Mouse (Mus musculus): ENCODE results near the gene Zfp36l1. TPM values are rescaled to one million over a fixed set of nuclear protein-coding genes. Genes with fewer than 3 reads are reported as not detected.
A peak's percentile ranks its signal among the peaks of the same experiment; 100 is the strongest.

Gene Zfp36l1
- polyA plus RNA-seq, 1 experiment from 2014 or later: 53.1 TPM

GRCm38 (mm10) chr12:80127191-80127762 lies 14.5 kb upstream of the Zfp36l1 start:
- H3K27me3 ChIP-seq: no peaks in the 10 kb centered on the region
- no peak overlapping the region for H3K27ac ChIP-seq
- H3K4me2 ChIP-seq: no peak overlapping the region
- ATAC-seq (ENCODE audit: low FRiP score): no peak
- 80% methylated on average over 5 of the region's 5 CpGs for WGBS
- H3K4me1 ChIP-seq (replicated peaks): peaks cover 56% of the 10 kb centered on the region
- H3K36me3 ChIP-seq: peaks cover 3% of the 10 kb centered on the region; the same call in 1 of the 2 replicates
- no peaks in the 10 kb centered on the region for H3K9me3 ChIP-seq
- no peak overlapping the region for H3K4me3 ChIP-seq
- H3K9ac ChIP-seq: no peak overlapping the region

GRCm38 (mm10) chr12:80125316-80125715 lies 12.5 kb upstream of the Zfp36l1 start:
- Histone ChIP-seq H3K27me3 (no peaks in the 10 kb centered on the region), H3K27ac (no peak overlapping the region), H3K4me1 (replicated peaks) (peaks cover 37% of the 10 kb centered on the region), H3K36me3 (peaks cover 10% of the 10 kb centered on the region), H3K9ac (no peak overlapping the region), H3K9me3 (no peaks in the 10 kb centered on the region), H3K4me3 (no peak overlapping the region), H3K4me2 (no peak overlapping the region)
- ATAC-seq (ENCODE audit: low FRiP score): no peak
- 87% methylated on average over 5 of the region's 5 CpGs for whole genome bisulfite sequencing

- Histone ChIP-seq H3K36me3 (peaks cover 10% of the 10 kb centered on the region), H3K4me2 (no peak overlapping the region), H3K9me3 (no peaks in the 10 kb centered on the region), H3K4me3 (no peak overlapping the region), H3K27ac (no peak overlapping the region), H3K9ac (no peak overlapping the region), H3K27me3 (no peaks in the 10 kb centered on the region), H3K4me1 (replicated peaks) (peaks cover 31% of the 10 kb centered on the region)
- 90% methylated on average over 3 of the region's 3 CpGs for WGBS
- no peak for ATAC-seq (ENCODE audit: low FRiP score)
Observed at GRCm38 (mm10) chr12:80124756-80125155, 11.9 kb upstream of the Zfp36l1 start.

- no peak overlapping the region for H3K4me2 ChIP-seq
- ATAC-seq (ENCODE audit: low FRiP score): no peak
- no peak overlapping the region for H3K4me3 ChIP-seq
- peaks cover 26% of the 10 kb centered on the region for H3K4me1 ChIP-seq (replicated peaks)
- no peak overlapping the region for H3K27ac ChIP-seq
- peaks cover 10% of the 10 kb centered on the region for H3K36me3 ChIP-seq
- no peaks in the 10 kb centered on the region for H3K9me3 ChIP-seq
- no peaks in the 10 kb centered on the region for H3K27me3 ChIP-seq
- 69% methylated on average over 3 of the region's 3 CpGs for WGBS
- H3K9ac ChIP-seq: no peak overlapping the region
Observed at GRCm38 (mm10) chr12:80124211-80124610, 11.4 kb upstream of the Zfp36l1 start.

GRCm38 (mm10) chr12:80123227-80123803 lies 10.5 kb upstream of the Zfp36l1 start:
- no peak overlapping the region for H3K9ac ChIP-seq
- peak overlapping the region; percentile 55; the same call in 1 of the 2 replicates for H3K27ac ChIP-seq
- ATAC-seq (ENCODE audit: low FRiP score): no peak

GRCm38 (mm10) chr12:80121438-80121837 lies 8.6 kb upstream of the Zfp36l1 start:
- ATAC-seq (ENCODE audit: low FRiP score): no peak
- Histone ChIP-seq H3K9me3 (no peaks in the 10 kb centered on the region), H3K36me3 (peaks cover 10% of the 10 kb centered on the region), H3K9ac (no peak overlapping the region), H3K27ac (no peak overlapping the region), H3K27me3 (no peaks in the 10 kb centered on the region), H3K4me2 (no peak overlapping the region), H3K4me1 (replicated peaks) (peaks cover 27% of the 10 kb centered on the region), H3K4me3 (no peak overlapping the region)
- 88% methylated on average over 1 of the region's 1 CpGs for WGBS

More at GRCm38 (mm10) chr12:80123227-80123803, 10.5 kb upstream of the Zfp36l1 start:
- Histone ChIP-seq H3K4me2 (no peak overlapping the region), H3K36me3 (peaks cover 10% of the 10 kb centered on the region), H3K9me3 (no peaks in the 10 kb centered on the region), H3K4me3 (no peak overlapping the region), H3K4me1 (replicated peaks) (peaks cover 22% of the 10 kb centered on the region), H3K27me3 (no peaks in the 10 kb centered on the region)
- 62% methylated on average over 4 of the region's 4 CpGs for WGBS

GRCm38 (mm10) chr12:80118588-80118987 lies 5.8 kb upstream of the Zfp36l1 start:
- no peak for ATAC-seq (ENCODE audit: low FRiP score)
- 97% methylated on average over 1 of the region's 1 CpGs for WGBS
- peaks cover 35% of the 10 kb centered on the region for H3K4me1 ChIP-seq (replicated peaks)

GRCm38 (mm10) chr12:80116206-80117112 lies 3.6 kb upstream of the Zfp36l1 start:
- H3K9ac ChIP-seq: peak overlapping the region; percentile 87
- WGBS: 30% methylated on average over 18 of the region's 18 CpGs
- peaks cover 27% of the 10 kb centered on the region for H3K27me3 ChIP-seq
- H3K9me3 ChIP-seq: no peaks in the 10 kb centered on the region
- no peak for ATAC-seq (ENCODE audit: low FRiP score)
- H3K4me3 ChIP-seq: peak overlapping the region; percentile 64
- H3K36me3 ChIP-seq: peaks cover 7% of the 10 kb centered on the region
- H3K27ac ChIP-seq: peak overlapping the region; percentile 94
- peak overlapping the region; percentile 94 for H3K4me2 ChIP-seq
- peaks cover 33% of the 10 kb centered on the region for H3K4me1 ChIP-seq (replicated peaks)

More at GRCm38 (mm10) chr12:80118588-80118987, 5.8 kb upstream of the Zfp36l1 start:
- no peak overlapping the region for H3K27ac ChIP-seq
- no peak overlapping the region for H3K4me3 ChIP-seq
- peaks cover 7% of the 10 kb centered on the region for H3K27me3 ChIP-seq
- no peak overlapping the region for H3K4me2 ChIP-seq
- peaks cover 7% of the 10 kb centered on the region for H3K36me3 ChIP-seq
- H3K9me3 ChIP-seq: no peaks in the 10 kb centered on the region
- H3K9ac ChIP-seq: no peak overlapping the region

GRCm38 (mm10) chr12:80115863-80116194 lies 3.0 kb upstream of the Zfp36l1 start:
- peak overlapping the region; percentile 64 for H3K4me3 ChIP-seq
- peaks cover 34% of the 10 kb centered on the region for H3K27me3 ChIP-seq
- under 1% methylated on average over 30 of the region's 30 CpGs for WGBS
- peak; percentile 65 for ATAC-seq (ENCODE audit: low FRiP score)
- H3K4me2 ChIP-seq: peak overlapping the region; percentile 94
- peak overlapping the region; percentile 94 for H3K27ac ChIP-seq
- H3K9ac ChIP-seq: peak overlapping the region; percentile 87
- no peaks in the 10 kb centered on the region for H3K9me3 ChIP-seq
- peaks cover 39% of the 10 kb centered on the region for H3K4me1 ChIP-seq (replicated peaks)
- peaks cover 6% of the 10 kb centered on the region for H3K36me3 ChIP-seq

GRCm38 (mm10) chr12:80115142-80115862 lies 2.5 kb upstream of the Zfp36l1 start:
- under 1% methylated on average over 59 of the region's 71 CpGs for WGBS
- Histone ChIP-seq H3K4me3 (peak overlapping the region; percentile 64), H3K27me3 (peaks cover 37% of the 10 kb centered on the region), H3K27ac (peak overlapping the region; percentile 94), H3K4me2 (peak overlapping the region; percentile 94), H3K4me1 (replicated peaks) (peaks cover 42% of the 10 kb centered on the region), H3K36me3 (peaks cover under 1% of the 10 kb centered on the region; the same call in 1 of the 2 replicates), H3K9me3 (no peaks in the 10 kb centered on the region), H3K9ac (peak overlapping the region; percentile 87)
- ATAC-seq (ENCODE audit: low FRiP score): peak; percentile 84

- under 1% methylated on average over 8 of the region's 8 CpGs for WGBS
- Histone ChIP-seq H3K9me3 (no peaks in the 10 kb centered on the region), H3K36me3 (no peaks in the 10 kb centered on the region), H3K4me2 (peak overlapping the region; percentile 94), H3K4me1 (replicated peaks) (peaks cover 47% of the 10 kb centered on the region), H3K27ac (peak overlapping the region; percentile 94), H3K9ac (peak overlapping the region; percentile 87), H3K4me3 (peak overlapping the region; percentile 64), H3K27me3 (peaks cover 37% of the 10 kb centered on the region)
- no peak; the same call in 1 of the 2 replicates for ATAC-seq (ENCODE audit: low FRiP score)
Observed at GRCm38 (mm10) chr12:80114892-80115141, 2.0 kb upstream of the Zfp36l1 start.
